Mouse (Mus musculus) R1 (cell line): ENCODE results near the gene Arl6ip5.

Experiments
- DNase-seq: peaks from one replicate; pipeline ENCODE4 v3.0.0-alpha.2; 2018; ENCODE audit warnings: low read depth, low spot score

Arl6ip5 gene

GRCm38 (mm10) chr6:97273058-97273710, 62.7 kb downstream of the Arl6ip5 start:
- no peak for DNase-seq

GRCm38 (mm10) chr6:97273777-97274176, 63.3 kb downstream of the Arl6ip5 start:
- no peak for DNase-seq

GRCm38 (mm10) chr6:97275760-97276159, 65.3 kb downstream of the Arl6ip5 start:
- no peak for DNase-seq

- DNase-seq: peak; percentile 47
Measured at GRCm38 (mm10) chr6:97276366-97276765, 65.9 kb downstream of the Arl6ip5 start.

- no peak for DNase-seq
Measured at GRCm38 (mm10) chr6:97276890-97277497, 66.5 kb downstream of the Arl6ip5 start.

- DNase-seq: peak; percentile 95
Measured at GRCm38 (mm10) chr6:97278014-97278787, 67.7 kb downstream of the Arl6ip5 start.

GRCm38 (mm10) chr6:97278878-97279277, 68.4 kb downstream of the Arl6ip5 start:
- peak; percentile 20 for DNase-seq
